Mouse (Mus musculus) olfactory bulb, adult 2 months (tissue): ENCODE measurements at regions not wholly inside any gene's neighbourhood (a gene's known extent, or its start where the extent isn't known, plus 50 kb on each side); places are given as distances from the start of the nearest gene placed in this dataset.

Experiments used
- H3K27ac ChIP-seq: fragments of 200-500 bp; 2 replicates; pipeline ENCODE4 v1.5.1; 2012; ENCODE audit warnings: low read depth, low read length; ENCODE audit not compliant: insufficient read depth
- H3K4me1 ChIP-seq: fragments of 200-500 bp; 2 replicates; pipeline ENCODE4 v1.6.1; 2012; ENCODE audit warnings: low read length; ENCODE audit not compliant: control insufficient read depth, insufficient read depth
- H3K4me3 ChIP-seq: fragments of 200-500 bp; 2 replicates; pipeline ENCODE4 v1.5.1; 2012; ENCODE audit warnings: mild to moderate bottlenecking, low read depth, low read length, moderate library complexity; ENCODE audit not compliant: insufficient read depth
- CTCF ChIP-seq: fragments of 200-500 bp; IDR thresholded peaks from 2 replicates; pipeline ENCODE4 v1.5.1; 2012; ENCODE audit warnings: low read depth, mild to moderate bottlenecking, low read length, moderate library complexity; ENCODE audit not compliant: insufficient read depth
- POLR2A ChIP-seq: fragments of 200-500 bp; IDR thresholded peaks from 2 replicates; pipeline ENCODE4 v1.6.1; 2012; ENCODE audit warnings: mild to moderate bottlenecking, low read depth, low read length, moderate library complexity; ENCODE audit not compliant: insufficient read depth
- WGBS: fragments of 180-500 bp; shearing (Covaris S2); methylation state at CpG from one replicate; pipeline ENCODE4 v1.1.7; 2018; 5-methylcytosine and 5-hydroxymethylcytosine counted together

GRCm38 (mm10) chr13:44280296-44280695, 449.0 kb upstream of the Jarid2 start:
- WGBS: over 99% methylated on average over 8 of the region's 8 CpGs

GRCm38 (mm10) chr13:44281796-44282195, 447.5 kb upstream of the Jarid2 start:
- H3K4me3 ChIP-seq: no peak overlapping the region
- H3K4me1 ChIP-seq: peaks cover 7% of the 10 kb centered on the region
- TF ChIP-seq CTCF (no peak), POLR2A (no peak)
- no peak overlapping the region for H3K27ac ChIP-seq
- 84% methylated on average over 6 of the region's 6 CpGs for WGBS

More at GRCm38 (mm10) chr13:44280296-44280695, 449.0 kb upstream of the Jarid2 start:
- Histone ChIP-seq H3K27ac (no peak overlapping the region), H3K4me3 (no peak overlapping the region), H3K4me1 (peaks cover 7% of the 10 kb centered on the region)
- TF ChIP-seq CTCF (no peak), POLR2A (no peak)

GRCm38 (mm10) chr13:44282306-44282705, 447.0 kb upstream of the Jarid2 start:
- 56% methylated on average over 9 of the region's 9 CpGs for WGBS
- Histone ChIP-seq H3K4me1 (peaks cover 7% of the 10 kb centered on the region), H3K4me3 (no peak overlapping the region), H3K27ac (no peak overlapping the region)
- TF ChIP-seq CTCF (no peak), POLR2A (no peak)

GRCm38 (mm10) chr13:44282731-44283571, 446.3 kb upstream of the Jarid2 start:
- Histone ChIP-seq H3K4me1 (peaks cover 7% of the 10 kb centered on the region), H3K27ac (no peak overlapping the region), H3K4me3 (no peak overlapping the region)
- TF ChIP-seq CTCF (no peak), POLR2A (no peak)
- 37% methylated on average over 16 of the region's 16 CpGs for WGBS

GRCm38 (mm10) chr13:44285881-44286280, 443.4 kb upstream of the Jarid2 start:
- Histone ChIP-seq H3K4me1 (no peaks in the 10 kb centered on the region), H3K27ac (no peak overlapping the region), H3K4me3 (no peak overlapping the region)
- 100% methylated on average over 1 of the region's 1 CpGs for WGBS
- TF ChIP-seq POLR2A (no peak), CTCF (no peak)

GRCm38 (mm10) chr13:44290199-44290598, 439.1 kb upstream of the Jarid2 start:
- 97% methylated on average over 2 of the region's 2 CpGs for WGBS
- H3K27ac ChIP-seq: no peak overlapping the region
- H3K4me3 ChIP-seq: no peak overlapping the region
- TF ChIP-seq POLR2A (no peak), CTCF (no peak)
- H3K4me1 ChIP-seq: peaks cover 2% of the 10 kb centered on the region; the same call in 1 of the 2 replicates

GRCm38 (mm10) chr13:44292476-44293056, 436.7 kb upstream of the Jarid2 start:
- H3K4me1 ChIP-seq: peaks cover 2% of the 10 kb centered on the region; the same call in 1 of the 2 replicates
- H3K27ac ChIP-seq: no peak overlapping the region
- TF ChIP-seq POLR2A (no peak), CTCF (no peak)
- no peak overlapping the region for H3K4me3 ChIP-seq
- WGBS: 81% methylated on average over 6 of the region's 6 CpGs

- Histone ChIP-seq H3K4me3 (no peak overlapping the region), H3K27ac (no peak overlapping the region), H3K4me1 (peaks cover 2% of the 10 kb centered on the region; the same call in 1 of the 2 replicates)
- TF ChIP-seq POLR2A (no peak), CTCF (no peak)
- 50% methylated on average over 15 of the region's 15 CpGs for WGBS
Observed at GRCm38 (mm10) chr13:44293736-44294416, 435.4 kb upstream of the Jarid2 start.

GRCm38 (mm10) chr13:44295621-44296020, 433.7 kb upstream of the Jarid2 start:
- no peak overlapping the region for H3K4me3 ChIP-seq
- no peak overlapping the region for H3K27ac ChIP-seq
- 81% methylated on average over 10 of the region's 10 CpGs for WGBS
- TF ChIP-seq POLR2A (no peak), CTCF (no peak)
- H3K4me1 ChIP-seq: peaks cover 2% of the 10 kb centered on the region; the same call in 1 of the 2 replicates
